Mouse (Mus musculus) G1E (cell line): ENCODE measurements around the gene Spint5. TPM values are rescaled to one million over a fixed set of nuclear protein-coding genes. Genes with fewer than 3 reads are reported as not detected.

Experiments used
- ATAC-seq: 2 replicates; pipeline ENCODE4 v1.8.0; 2016; ENCODE audit warnings: mild to moderate bottlenecking; ENCODE audit not compliant: insufficient number of reproducible peaks, poor library complexity, low FRiP score, severe bottlenecking; ENCODE audit errors: extremely low read depth
- DNase-seq: peaks from one replicate; pipeline ENCODE4 v3.0.0; 2012; ENCODE audit warnings: low spot score
- H3K27me3 ChIP-seq: 2 replicates; pipeline ENCODE4 v1.6.1; 2012; ENCODE audit warnings: mild to moderate bottlenecking, low read length, inconsistent platforms; ENCODE audit not compliant: insufficient read depth
- H3K36me3 ChIP-seq: replicated peaks from 2 replicates; pipeline ENCODE3; 2012; ENCODE audit warnings: mild to moderate bottlenecking, inconsistent platforms
- H3K4me1 ChIP-seq: 2 replicates; pipeline ENCODE4 v1.6.1; 2012; ENCODE audit warnings: low read depth, low read length, inconsistent platforms, mixed read lengths; ENCODE audit not compliant: insufficient read depth
- H3K4me3 ChIP-seq: 2 replicates; pipeline ENCODE4 v1.5.1; 2012; ENCODE audit warnings: low read depth, mild to moderate bottlenecking, inconsistent platforms, low read length, moderate library complexity, mixed read lengths
- H3K9me3 ChIP-seq: replicated peaks from 2 replicates; pipeline ENCODE4 v1.6.1; 2012; ENCODE audit warnings: inconsistent platforms
- CTCF ChIP-seq: IDR thresholded peaks from 2 replicates; pipeline ENCODE4 v1.5.1; 2012; ENCODE audit warnings: low read depth, low read length, inconsistent platforms, mixed read lengths
- GATA1 ChIP-seq: IDR thresholded peaks from 2 replicates; pipeline ENCODE4 v1.6.1; 2012; ENCODE audit warnings: borderline replicate concordance, low read length, inconsistent platforms, mixed read lengths
- GATA2 ChIP-seq: IDR thresholded peaks from 2 replicates; pipeline ENCODE4 v1.6.1; 2012; ENCODE audit warnings: low read depth, low read length, inconsistent platforms, borderline replicate concordance
- POLR2AphosphoS5 ChIP-seq: IDR thresholded peaks from 2 replicates; pipeline ENCODE4 v1.6.1; 2012; ENCODE audit warnings: low read depth, low read length, inconsistent platforms; ENCODE audit not compliant: insufficient replicate concordance
- TAL1 ChIP-seq: conservative IDR thresholded peaks from 2 replicates; pipeline ENCODE4 v1.6.1; 2012; ENCODE audit warnings: low read depth, low read length, inconsistent platforms, mixed read lengths
- polyA plus RNA-seq: library from polyadenylated mRNA; stranded (reverse); fragments of >175 nt; gene quantifications from 2 replicates; pipeline ENCODE4 v1.2.3, GENCODE M21; 2012
- total RNA-seq, 2 experiments: library from RNA; stranded (forward) in 1 of 2; stranded (reverse) in 1 of 2; fragments of 200-1000 nt in 1 of 2; fragments of >200 nt in 1 of 2; fragmentation: Nextera tagmentation in 1 of 2; gene quantifications; 2 replicates each; pipeline ENCODE4 v1.2.3; 2014 to 2017

Spint5 gene
- total and polyA plus RNA-seq, 3 experiments = not detected

- DNase-seq (no peak), ATAC-seq (no peak)
- Histone ChIP-seq H3K36me3 (peaks cover 100% of the 10 kb centered on the region), H3K9me3 (no peaks in the 10 kb centered on the region), H3K4me3 (no peak overlapping the region), H3K27me3 (no peaks in the 10 kb centered on the region), H3K4me1 (peaks cover 33% of the 10 kb centered on the region)
- TF ChIP-seq GATA1 (no peak), GATA2 (no peak), POLR2AphosphoS5 (no peak), TAL1 (no peak), CTCF (no peak)
These were observed 43.6 kb downstream of the Spint5 start for GRCm38 (mm10) chr2:164758692-164759091.

GRCm38 (mm10) chr2:164760059-164760833 is 45.1 kb downstream of the Spint5 start:
- no peak for TF ChIP-seq CTCF
- no peak for TF ChIP-seq GATA1
- no peak for TF ChIP-seq POLR2AphosphoS5
- no peak for TF ChIP-seq TAL1
- TF ChIP-seq GATA2 = no peak
- Histone ChIP-seq H3K4me1 (peaks cover 33% of the 10 kb centered on the region), H3K36me3 (peaks cover 95% of the 10 kb centered on the region), H3K27me3 (no peaks in the 10 kb centered on the region), H3K4me3 (no peak overlapping the region), H3K9me3 (no peaks in the 10 kb centered on the region)
- ATAC-seq (no peak), DNase-seq (no peak)

- TF ChIP-seq POLR2AphosphoS5 = no peak
- TF ChIP-seq CTCF = no peak
- TF ChIP-seq TAL1 = no peak
- TF ChIP-seq GATA2 = no peak
- TF ChIP-seq GATA1 = no peak
- ATAC-seq (no peak; the same call in 1 of the 2 replicates), DNase-seq (no peak)
- Histone ChIP-seq H3K4me3 (no peak overlapping the region), H3K4me1 (peaks cover 30% of the 10 kb centered on the region), H3K27me3 (no peaks in the 10 kb centered on the region), H3K36me3 (peaks cover 95% of the 10 kb centered on the region), H3K9me3 (no peaks in the 10 kb centered on the region)
These were observed 46.4 kb downstream of the Spint5 start for GRCm38 (mm10) chr2:164761502-164761901.

GRCm38 (mm10) chr2:164761971-164762370 is 46.9 kb downstream of the Spint5 start:
- DNase-seq (no peak), ATAC-seq (no peak)
- H3K4me3 ChIP-seq = no peak overlapping the region
- no peaks in the 10 kb centered on the region for H3K27me3 ChIP-seq
- TF ChIP-seq GATA1 = no peak
- no peak for TF ChIP-seq TAL1
- no peak for TF ChIP-seq POLR2AphosphoS5
- TF ChIP-seq GATA2 = no peak
- no peak for TF ChIP-seq CTCF
- no peaks in the 10 kb centered on the region for H3K9me3 ChIP-seq
- H3K4me1 ChIP-seq = peaks cover 30% of the 10 kb centered on the region
- H3K36me3 ChIP-seq = peaks cover 95% of the 10 kb centered on the region

GRCm38 (mm10) chr2:164762593-164762992 is 47.5 kb downstream of the Spint5 start:
- H3K4me1 ChIP-seq = peaks cover 31% of the 10 kb centered on the region
- H3K36me3 ChIP-seq = peaks cover 95% of the 10 kb centered on the region
- ATAC-seq (no peak), DNase-seq (no peak)
- H3K4me3 ChIP-seq = no peak overlapping the region
- TF ChIP-seq CTCF (no peak), TAL1 (no peak), GATA2 (no peak), GATA1 (no peak), POLR2AphosphoS5 (no peak)
- no peaks in the 10 kb centered on the region for H3K27me3 ChIP-seq
- H3K9me3 ChIP-seq = no peaks in the 10 kb centered on the region

GRCm38 (mm10) chr2:164765841-164766240 is 50.7 kb downstream of the Spint5 start:
- peaks cover 77% of the 10 kb centered on the region for H3K36me3 ChIP-seq
- TF ChIP-seq TAL1 = no peak
- TF ChIP-seq POLR2AphosphoS5 = no peak
- TF ChIP-seq CTCF = no peak
- TF ChIP-seq GATA1 = no peak
- no peak for TF ChIP-seq GATA2
- H3K27me3 ChIP-seq = no peaks in the 10 kb centered on the region
- ATAC-seq (no peak), DNase-seq (no peak)
- H3K4me3 ChIP-seq = no peak overlapping the region
- H3K9me3 ChIP-seq = no peaks in the 10 kb centered on the region
- peaks cover 35% of the 10 kb centered on the region for H3K4me1 ChIP-seq

Other genes starting within 250 kb of the Spint5 start
Only the 20 nearest of the 31 such genes appear.
- not detected in 2 replicates for gene Eppin, start 121.7 kb upstream of the Spint5 start, total RNA-seq (2014; fragmentation: Nextera tagmentation)
- gene Eppin, start 121.7 kb upstream of the Spint5 start, total RNA-seq (2017) = not detected in 2 replicates
- not detected in 2 replicates for gene Eppin, start 121.7 kb upstream of the Spint5 start, polyA plus RNA-seq
- not detected in 2 replicates for gene Wfdc6b, start 101.8 kb upstream of the Spint5 start, total RNA-seq (2014; fragmentation: Nextera tagmentation)
- not detected in 2 replicates for gene Wfdc6b, start 101.8 kb upstream of the Spint5 start, total RNA-seq (2017)
- not detected in 2 replicates for gene Wfdc6b, start 101.8 kb upstream of the Spint5 start, polyA plus RNA-seq
- gene Wfdc8, start 101.7 kb upstream of the Spint5 start, total RNA-seq (2014; fragmentation: Nextera tagmentation) = not detected in 2 replicates
- not detected in 2 replicates for gene Wfdc8, start 101.7 kb upstream of the Spint5 start, total RNA-seq (2017)
- not detected in 2 replicates for gene Wfdc8, start 101.7 kb upstream of the Spint5 start, polyA plus RNA-seq
- gene Wfdc16, start 76.5 kb upstream of the Spint5 start, total RNA-seq (2014; fragmentation: Nextera tagmentation) = not detected in 2 replicates
- gene Wfdc16, start 76.5 kb upstream of the Spint5 start, total RNA-seq (2017) = 0.17 TPM in 1 of 2 replicates, not detected in the other
- gene Wfdc16, start 76.5 kb upstream of the Spint5 start, polyA plus RNA-seq = not detected in 2 replicates
- not detected in 2 replicates for gene Wfdc10, start 59.3 kb upstream of the Spint5 start, total RNA-seq (2014; fragmentation: Nextera tagmentation)
- 0.64 TPM in 1 of 2 replicates, not detected in the other for gene Wfdc10, start 59.3 kb upstream of the Spint5 start, total RNA-seq (2017)
- gene Wfdc10, start 59.3 kb upstream of the Spint5 start, polyA plus RNA-seq = not detected in 2 replicates
- gene Wfdc9, start 58.7 kb upstream of the Spint5 start, total RNA-seq (2014; fragmentation: Nextera tagmentation) = not detected in 2 replicates
- gene Wfdc9, start 58.7 kb upstream of the Spint5 start, total RNA-seq (2017) = not detected in 2 replicates
- gene Wfdc9, start 58.7 kb upstream of the Spint5 start, polyA plus RNA-seq = not detected in 2 replicates
- not detected in 2 replicates for gene Wfdc11, start 41.2 kb upstream of the Spint5 start, total RNA-seq (2014; fragmentation: Nextera tagmentation)
- gene Wfdc11, start 41.2 kb upstream of the Spint5 start, total RNA-seq (2017) = not detected in 2 replicates
- gene Wfdc11, start 41.2 kb upstream of the Spint5 start, polyA plus RNA-seq = not detected in 2 replicates
- not detected in 2 replicates for gene Wfdc13, start 30.2 kb upstream of the Spint5 start, total RNA-seq (2014; fragmentation: Nextera tagmentation)
- gene Wfdc13, start 30.2 kb upstream of the Spint5 start, total RNA-seq (2017) = 0.11 TPM in 1 of 2 replicates, not detected in the other
- gene Wfdc13, start 30.2 kb upstream of the Spint5 start, polyA plus RNA-seq = not detected in 2 replicates
- not detected in 2 replicates for gene Spint4, start 16.8 kb upstream of the Spint5 start, total RNA-seq (2014; fragmentation: Nextera tagmentation)
- 0.16 TPM in 1 of 2 replicates, not detected in the other for gene Spint4, start 16.8 kb upstream of the Spint5 start, total RNA-seq (2017)
- not detected in 2 replicates for gene Spint4, start 16.8 kb upstream of the Spint5 start, polyA plus RNA-seq
- gene Wfdc3, start 30.6 kb downstream of the Spint5 start, total RNA-seq (2014; fragmentation: Nextera tagmentation) = 1.4 and 2.0 TPM in 2 replicates
- gene Wfdc3, start 30.6 kb downstream of the Spint5 start, total RNA-seq (2017) = 0.98 and 1.5 TPM in 2 replicates
- gene Wfdc3, start 30.6 kb downstream of the Spint5 start, polyA plus RNA-seq = 0.03 TPM in 1 of 2 replicates, not detected in the other
- gene Dnttip1, start 30.7 kb downstream of the Spint5 start, total RNA-seq (2014; fragmentation: Nextera tagmentation) = 58.1 and 86.2 TPM in 2 replicates
- 18.0 and 23.8 TPM in 2 replicates for gene Dnttip1, start 30.7 kb downstream of the Spint5 start, total RNA-seq (2017)
- gene Dnttip1, start 30.7 kb downstream of the Spint5 start, polyA plus RNA-seq = 122 and 135 TPM in 2 replicates
- 351 and 411 TPM in 2 replicates for gene Ube2c, start 54.6 kb downstream of the Spint5 start, total RNA-seq (2014; fragmentation: Nextera tagmentation)
- 127 and 135 TPM in 2 replicates for gene Ube2c, start 54.6 kb downstream of the Spint5 start, total RNA-seq (2017)
- 102 and 111 TPM in 2 replicates for gene Ube2c, start 54.6 kb downstream of the Spint5 start, polyA plus RNA-seq
- gene Tnnc2, start 64.7 kb downstream of the Spint5 start, total RNA-seq (2014; fragmentation: Nextera tagmentation) = not detected in 2 replicates
- gene Tnnc2, start 64.7 kb downstream of the Spint5 start, total RNA-seq (2017) = not detected in 2 replicates
- gene Tnnc2, start 64.7 kb downstream of the Spint5 start, polyA plus RNA-seq = not detected in 2 replicates
- gene Snx21, start 70.5 kb downstream of the Spint5 start, total RNA-seq (2014; fragmentation: Nextera tagmentation) = 4.7 and 6.8 TPM in 2 replicates
- 1.3 and 1.7 TPM in 2 replicates for gene Snx21, start 70.5 kb downstream of the Spint5 start, total RNA-seq (2017)
- 3.5 and 5.0 TPM in 2 replicates for gene Snx21, start 70.5 kb downstream of the Spint5 start, polyA plus RNA-seq
- 12.9 and 16.6 TPM in 2 replicates for gene Acot8, start 89.6 kb downstream of the Spint5 start, total RNA-seq (2014; fragmentation: Nextera tagmentation)
- gene Acot8, start 89.6 kb downstream of the Spint5 start, total RNA-seq (2017) = 20.8 and 24.0 TPM in 2 replicates
- 45.4 and 51.6 TPM in 2 replicates for gene Acot8, start 89.6 kb downstream of the Spint5 start, polyA plus RNA-seq
- gene Zswim3, start 89.8 kb downstream of the Spint5 start, total RNA-seq (2014; fragmentation: Nextera tagmentation) = 7.1 and 10.2 TPM in 2 replicates
- gene Zswim3, start 89.8 kb downstream of the Spint5 start, total RNA-seq (2017) = 4.2 and 5.3 TPM in 2 replicates
- 1.1 and 1.2 TPM in 2 replicates for gene Zswim3, start 89.8 kb downstream of the Spint5 start, polyA plus RNA-seq
- gene Zswim1, start 107.4 kb downstream of the Spint5 start, total RNA-seq (2014; fragmentation: Nextera tagmentation) = 19.0 and 22.2 TPM in 2 replicates
- gene Zswim1, start 107.4 kb downstream of the Spint5 start, total RNA-seq (2017) = 3.8 and 4.1 TPM in 2 replicates
- gene Zswim1, start 107.4 kb downstream of the Spint5 start, polyA plus RNA-seq = 33.9 and 38.4 TPM in 2 replicates
- not detected in 2 replicates for gene Spata25, start 113.2 kb downstream of the Spint5 start, total RNA-seq (2014; fragmentation: Nextera tagmentation)
- not detected in 2 replicates for gene Spata25, start 113.2 kb downstream of the Spint5 start, total RNA-seq (2017)
- gene Spata25, start 113.2 kb downstream of the Spint5 start, polyA plus RNA-seq = not detected in 2 replicates
- gene Ctsa, start 117.6 kb downstream of the Spint5 start, total RNA-seq (2014; fragmentation: Nextera tagmentation) = 24.7 and 40.4 TPM in 2 replicates
- 58.7 and 67.0 TPM in 2 replicates for gene Ctsa, start 117.6 kb downstream of the Spint5 start, total RNA-seq (2017)
- 37.0 and 68.2 TPM in 2 replicates for gene Ctsa, start 117.6 kb downstream of the Spint5 start, polyA plus RNA-seq
- not detected in 2 replicates for gene Neurl2, start 118.2 kb downstream of the Spint5 start, total RNA-seq (2014; fragmentation: Nextera tagmentation)
- gene Neurl2, start 118.2 kb downstream of the Spint5 start, total RNA-seq (2017) = 0.27 TPM in 1 of 2 replicates, not detected in the other
- 0.10 TPM in 1 of 2 replicates, not detected in the other for gene Neurl2, start 118.2 kb downstream of the Spint5 start, polyA plus RNA-seq